Mouse (Mus musculus) cerebral cortex, adult 2 months (tissue): ENCODE data around the gene Cenpc1.

Source experiments
- WGBS: fragments of 180-500 bp; shearing (Covaris S2); methylation state at CpG from one replicate; pipeline ENCODE4 v1.1.7; 2018; 5-methylcytosine and 5-hydroxymethylcytosine counted together

Cenpc1 gene

DNA sequence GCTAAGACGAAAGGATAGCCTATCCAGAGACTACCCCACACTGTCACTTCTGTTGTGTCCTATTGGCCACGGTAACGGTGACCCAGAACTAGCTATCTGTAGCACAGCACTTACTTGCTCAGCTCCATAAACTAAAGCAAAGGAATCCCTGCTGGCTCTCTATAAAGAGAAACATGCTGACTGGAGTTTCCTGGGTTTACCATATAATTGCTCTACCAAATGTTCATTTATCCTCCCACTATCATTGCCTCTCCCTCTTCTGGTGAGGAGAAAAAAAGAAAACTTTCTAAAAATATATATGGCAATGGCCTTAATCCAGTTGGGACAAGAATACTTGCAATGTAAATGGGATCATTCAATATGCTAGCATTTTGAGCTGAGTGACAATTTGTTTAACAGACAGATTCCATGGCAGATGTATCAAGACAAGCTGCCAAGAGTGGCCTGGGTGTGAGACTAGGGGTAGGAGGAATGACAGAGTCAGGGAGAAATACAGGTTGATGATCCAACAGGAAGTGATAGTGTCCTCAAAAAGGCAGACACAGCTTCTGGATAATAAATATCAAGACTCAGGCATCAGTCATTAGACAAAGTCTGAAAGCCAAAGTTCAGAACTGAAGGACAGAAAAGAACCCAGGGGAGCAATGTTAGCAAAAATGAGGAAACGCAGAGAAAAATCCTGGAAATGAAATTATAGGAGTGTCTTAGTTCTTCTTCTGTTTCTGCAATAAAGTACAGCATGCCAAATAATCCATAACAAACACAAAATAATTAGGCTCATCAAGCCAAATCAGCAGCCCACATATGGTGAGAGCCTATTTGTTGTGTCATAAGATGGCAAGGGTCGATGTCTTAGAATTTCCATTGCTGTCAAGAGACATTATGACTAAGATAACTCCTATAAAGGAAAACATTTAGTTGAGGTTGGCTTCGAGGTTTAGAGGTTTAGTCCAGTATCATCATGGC is 68.6 kb downstream of the Cenpc1 start:
- 59% methylated on average over 6 of the region's 6 CpGs for WGBS

DNA sequence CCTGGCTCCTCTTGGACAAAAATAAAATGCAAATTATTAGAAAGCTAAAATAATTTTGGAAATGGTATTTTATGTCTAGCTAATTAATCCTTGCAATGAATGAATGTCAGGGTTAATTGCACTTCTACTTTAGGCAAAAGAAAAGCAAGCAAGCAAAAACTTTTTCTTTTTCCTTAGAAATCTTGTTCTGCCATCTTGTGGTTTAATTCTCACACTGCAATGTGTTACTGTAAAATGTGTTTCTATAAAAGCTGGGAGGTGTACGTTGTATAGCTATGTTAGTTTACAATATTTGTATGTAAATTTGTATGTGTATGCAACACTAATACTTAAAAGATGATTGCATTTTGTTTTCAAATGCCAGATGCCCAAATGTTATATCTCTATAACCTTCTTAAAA is 70.8 kb downstream of the Cenpc1 start:
- WGBS: 11% methylated on average over 1 of the region's 1 CpGs

DNA sequence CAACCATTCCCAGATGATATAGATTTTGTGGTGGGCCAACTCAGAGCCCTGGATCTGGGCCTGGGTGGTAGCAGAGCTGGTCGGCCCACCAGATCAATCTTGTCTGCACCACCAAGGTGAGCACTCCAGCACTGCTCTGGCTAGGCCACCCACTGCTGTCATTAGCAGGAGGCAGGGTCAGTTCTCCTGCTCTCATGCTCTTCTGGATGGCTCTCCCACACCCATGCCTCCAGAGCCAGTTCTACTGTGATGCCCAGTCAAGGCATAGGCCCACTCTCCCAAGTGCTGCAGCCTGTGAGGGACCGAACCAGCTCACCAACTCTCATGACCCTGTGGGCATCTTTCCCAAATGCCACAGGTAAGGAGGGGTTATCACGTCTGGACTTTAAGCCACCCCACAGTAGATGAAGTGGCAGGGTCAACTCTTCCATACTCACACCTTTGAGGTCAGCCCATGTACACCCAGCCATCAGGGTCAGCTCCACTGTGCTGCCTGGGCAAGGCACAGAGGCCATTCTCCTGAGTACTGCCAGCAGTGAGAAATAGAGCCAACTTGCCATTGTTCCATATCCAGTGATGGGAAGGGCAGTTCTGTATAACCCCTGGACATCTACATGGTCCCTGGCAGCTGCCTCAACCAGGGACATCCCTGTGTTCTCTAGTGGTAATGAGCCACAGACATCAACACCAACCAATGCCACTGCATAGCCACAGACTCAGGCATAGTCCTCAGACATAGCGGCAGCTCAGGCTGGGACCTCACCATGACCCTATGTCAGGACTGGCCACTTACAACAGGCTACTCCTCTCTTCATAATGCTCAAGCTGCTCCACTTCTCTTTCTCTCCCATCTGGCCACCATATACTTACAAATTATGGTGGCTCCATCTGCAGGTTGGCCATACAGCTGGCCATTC is 72.3 kb downstream of the Cenpc1 start:
- WGBS: 91% methylated on average over 4 of the region's 4 CpGs

DNA sequence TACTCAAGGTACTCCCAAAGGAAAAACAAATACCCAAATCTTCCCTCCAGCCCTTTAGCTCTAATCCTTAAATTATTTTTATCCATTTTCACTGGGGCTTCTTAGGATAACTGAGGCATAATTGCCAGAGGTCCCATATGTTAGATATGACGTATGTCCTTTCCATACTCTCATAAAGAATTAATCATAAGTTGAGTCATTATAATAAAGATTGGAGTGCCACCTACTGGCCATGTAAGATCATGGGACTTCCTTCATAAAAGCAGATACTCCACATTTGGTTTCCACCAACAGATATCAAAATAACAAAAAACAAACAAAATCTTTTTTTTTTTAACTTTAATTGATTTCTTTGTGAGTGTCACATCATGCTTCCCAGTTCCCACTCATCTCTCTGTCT is 73.3 kb downstream of the Cenpc1 start:
- WGBS: 14% methylated on average over 1 of the region's 1 CpGs

DNA sequence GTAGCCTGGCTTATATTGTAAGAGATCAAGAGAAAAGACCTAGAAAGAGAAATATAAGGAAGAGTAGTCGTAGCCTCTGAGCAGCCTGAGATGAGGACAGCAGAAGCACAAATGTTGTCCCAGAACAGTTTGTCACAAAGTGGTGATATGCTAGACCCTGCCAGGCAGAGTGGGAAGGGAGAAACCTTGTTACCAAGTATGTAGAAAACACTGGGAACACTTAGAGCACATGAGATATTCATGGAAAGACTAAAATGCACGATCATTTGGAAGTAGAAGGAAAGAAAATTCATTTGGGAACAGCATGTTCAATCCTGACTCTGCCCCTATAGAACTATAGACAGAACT is 77.9 kb downstream of the Cenpc1 start:
- WGBS: 64% methylated on average over 2 of the region's 2 CpGs

DNA sequence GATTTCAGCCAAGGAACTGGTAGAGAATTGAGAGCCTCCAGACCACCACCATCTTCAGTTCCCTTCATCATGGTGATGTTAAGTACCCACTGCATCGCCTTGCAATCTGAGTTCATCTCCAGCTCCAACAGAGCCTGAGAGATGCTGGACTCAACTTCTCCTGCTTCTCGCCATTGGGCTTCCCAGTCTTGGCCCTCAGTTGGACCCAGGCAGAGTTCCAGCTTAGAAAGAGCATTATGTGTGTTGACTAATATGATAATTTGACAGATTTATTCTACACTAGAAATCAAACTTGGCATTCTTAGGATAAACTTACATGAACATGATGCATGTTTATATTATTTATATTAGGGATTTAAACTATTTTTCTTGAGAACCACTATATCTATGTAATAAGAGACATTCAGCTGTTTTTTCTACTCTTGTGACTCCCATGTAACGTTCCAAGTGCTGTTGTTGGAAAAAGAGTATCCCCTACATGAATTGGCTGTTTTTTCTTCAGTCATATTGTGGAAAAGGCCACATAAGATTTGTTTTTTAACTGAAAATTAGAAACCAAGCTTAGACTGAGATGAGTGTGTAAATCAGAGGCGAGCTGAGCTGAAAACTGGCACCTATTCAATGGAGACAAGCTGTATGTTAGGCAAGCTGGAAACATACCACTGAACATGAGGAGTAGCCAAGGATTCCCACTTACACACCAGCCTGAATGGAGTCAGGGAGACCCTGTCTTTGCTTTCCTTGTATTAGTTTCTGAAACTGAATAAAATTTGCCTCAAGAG is 78.5 kb downstream of the Cenpc1 start:
- 71% methylated on average over 4 of the region's 4 CpGs for WGBS

DNA sequence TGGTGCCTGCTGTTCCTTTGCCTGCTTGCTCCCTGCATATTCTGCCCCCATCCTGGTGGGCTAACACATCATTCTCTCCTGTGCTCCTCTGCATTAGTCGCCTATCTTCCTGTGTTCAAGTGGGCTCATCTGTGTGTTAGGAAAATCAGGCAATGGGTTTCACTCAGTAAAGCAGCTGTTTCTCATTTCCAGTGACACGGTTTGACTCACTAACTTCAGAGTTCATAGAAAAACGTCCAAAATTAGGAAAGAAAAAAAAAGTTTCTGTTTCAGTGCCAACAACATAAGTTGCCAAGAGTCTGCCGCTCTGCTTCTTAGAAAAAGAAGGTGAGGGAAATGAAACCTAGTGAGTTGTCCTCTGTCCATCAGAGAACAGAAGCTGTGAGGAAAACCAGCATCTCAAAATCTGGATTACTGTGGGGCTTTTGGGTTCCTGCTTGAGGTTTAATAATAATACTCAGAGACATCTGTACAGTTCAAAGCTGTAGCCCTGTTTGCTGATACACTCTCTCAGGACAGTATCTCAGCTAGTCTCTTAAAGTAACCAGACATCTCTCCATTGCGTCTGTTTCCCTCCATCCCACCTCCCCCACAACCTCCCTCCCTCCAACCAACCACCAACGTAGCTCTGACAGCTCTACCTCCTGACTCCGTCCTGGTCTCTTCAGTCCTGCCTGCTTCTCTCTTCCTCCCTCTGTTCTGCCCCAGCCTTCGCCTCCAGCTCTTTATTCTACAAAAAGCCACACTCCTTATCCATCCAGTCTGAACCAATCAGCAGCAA is 87.5 kb downstream of the Cenpc1 start:
- 51% methylated on average over 8 of the region's 8 CpGs for WGBS

DNA sequence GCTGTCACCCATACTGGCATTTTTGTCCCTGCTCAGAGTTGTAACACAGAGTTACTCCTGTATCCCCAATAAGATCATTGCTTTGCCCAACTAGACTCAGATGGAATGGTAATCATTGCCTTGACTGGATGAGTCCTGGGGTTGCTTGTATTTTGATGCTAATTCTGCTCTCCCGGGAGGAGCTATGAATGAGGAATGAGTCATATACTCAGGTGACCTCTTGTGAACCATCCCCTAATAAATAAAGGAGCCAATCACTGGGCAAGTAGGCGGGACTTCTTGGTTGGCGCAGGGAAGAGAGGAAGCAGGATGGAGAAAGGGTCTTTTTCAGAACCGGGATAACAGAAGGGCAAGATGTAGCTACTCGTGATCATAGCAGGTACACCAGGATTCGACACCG is 102.6 kb downstream of the Cenpc1 start:
- WGBS: 84% methylated on average over 7 of the region's 7 CpGs
